Mouse (Mus musculus) colon, adult 2 months (tissue): ENCODE data around the gene Rps8. TPM values are rescaled to one million over a fixed set of nuclear protein-coding genes. Genes with fewer than 3 reads are reported as not detected.

Experiments
- polyA plus RNA-seq: library from polyadenylated mRNA; depleted of rRNA; stranded (reverse); fragments of >200 nt; gene quantifications from 2 replicates; pipeline ENCODE4 v1.2.3, GENCODE M21; 2012; rRNA removed

The Rps8 gene
- 686 and 881 TPM in 2 replicates for polyA plus RNA-seq

GRCm38 (mm10) chr4:117155792-117156355, at the start of gene Rps8:
Rps8 (minus strand) TSS chr4:117156243.

GRCm38 (mm10) chr4:117181863-117182758, 26.1 kb upstream of the Rps8 start, which contains the start of gene Kif2c:
Kif2c (minus strand) TSS chr4:117182639.

GRCm38 (mm10) chr4:117133817-117134600, 22.0 kb downstream of the Rps8 start, which contains the start of gene Plk3:
Plk3 (minus strand) TSS chr4:117133963.

GRCm38 (mm10) chr4:117126675-117127290, 29.3 kb downstream of the Rps8 start, which contains the start of gene Tctex1d4:
Tctex1d4 (plus strand) TSS chr4:117126794.

GRCm38 (mm10) chr4:117125348-117125909, 30.6 kb downstream of the Rps8 start, which contains the start of gene Btbd19:
Btbd19 (minus strand) TSS chr4:117125725.

Other genes with a start within 250 kb of the Rps8 start
- gene Urod, start 161.8 kb downstream of the Rps8 start, polyA plus RNA-seq: 39.6 and 41.4 TPM in 2 replicates
- 157 and 168 TPM in 2 replicates for gene Hectd3, start 160.9 kb downstream of the Rps8 start, polyA plus RNA-seq
- gene Eif2b3, start 136.8 kb downstream of the Rps8 start, polyA plus RNA-seq: 2.1 and 3.6 TPM in 2 replicates
- gene Ptch2, start 60.2 kb downstream of the Rps8 start, polyA plus RNA-seq: 5.2 and 6.2 TPM in 2 replicates
- gene Btbd19, start 30.5 kb downstream of the Rps8 start, polyA plus RNA-seq: 7.5 and 10.5 TPM in 2 replicates
- 0.39 and 1.2 TPM in 2 replicates for gene Tctex1d4, start 29.4 kb downstream of the Rps8 start, polyA plus RNA-seq
- gene Plk3, start 22.3 kb downstream of the Rps8 start, polyA plus RNA-seq: 55.5 and 93.9 TPM in 2 replicates
- 2.2 and 3.2 TPM in 2 replicates for gene Kif2c, start 26.4 kb upstream of the Rps8 start, polyA plus RNA-seq
- gene Tmem53, start 95.7 kb upstream of the Rps8 start, polyA plus RNA-seq: 22.8 and 37.0 TPM in 2 replicates
- 0.09 and 0.28 TPM in 2 replicates for gene Armh1, start 95.9 kb upstream of the Rps8 start, polyA plus RNA-seq